ENCODE assay signal across 8 mouse cellular contexts in the genomic region with DNA sequence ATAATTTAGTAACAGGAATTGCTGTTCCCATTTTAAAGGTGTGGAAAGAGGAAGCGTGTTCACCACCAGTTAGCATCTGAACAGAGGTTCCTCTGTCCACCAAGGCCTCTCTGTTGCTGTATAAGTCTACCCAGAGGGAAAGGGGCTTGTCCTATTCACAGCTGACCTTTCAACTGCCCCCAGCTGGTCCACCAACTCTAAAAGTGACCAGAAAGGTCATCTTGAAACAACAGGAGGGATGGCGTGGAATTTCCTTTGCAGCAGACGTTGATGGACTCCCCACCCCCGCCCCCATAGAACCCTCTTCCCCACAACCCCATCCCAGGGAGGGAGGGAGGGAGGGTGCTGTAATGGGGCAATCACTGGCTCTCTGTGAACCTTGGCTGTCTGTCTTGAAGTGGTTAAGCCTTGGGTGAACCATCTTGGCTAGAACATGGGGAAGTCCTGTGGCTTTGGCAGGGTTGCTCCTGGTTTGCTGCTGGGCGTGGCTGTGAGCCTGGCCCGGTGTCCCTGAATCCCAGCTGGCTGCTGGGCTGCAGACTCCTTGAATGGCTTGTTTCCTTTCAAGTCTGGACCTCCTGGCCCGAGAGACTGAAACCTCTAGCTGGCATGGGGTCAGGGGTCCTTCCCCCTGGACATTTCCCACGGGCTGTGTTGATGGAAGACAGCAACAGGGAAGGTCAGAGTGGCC. TPM values are rescaled to one million over a fixed set of nuclear protein-coding genes. Genes with fewer than 3 reads are reported as not detected.
A peak's percentile ranks its signal among the peaks of the same experiment; 100 is the strongest.
DNase-seq lines count a peak whose midpoint lies in the region; ATAC-seq and TF ChIP-seq lines count a peak whose summit lies in the region.

No protein-coding gene starts in this region.

- H3K4me2 ChIP-seq in heart, embryonic 12.5 days, result peak overlapping the region; percentile 41; the same call in 1 of the 2 replicates
- H3K4me2 ChIP-seq in lung, embryonic 14.5 days, result peak overlapping the region; percentile 40
- H3K4me2 ChIP-seq in neural tube, embryonic 15.5 days, result peak overlapping the region; percentile 83

- H3K36me3 ChIP-seq in heart, embryonic 12.5 days, result no peaks in the 10 kb centered on the region
- H3K36me3 ChIP-seq in lung, embryonic 14.5 days (ENCODE audit: insufficient read depth), result peaks cover 6% of the 10 kb centered on the region; the same call in 1 of the 2 replicates
- H3K36me3 ChIP-seq in neural tube, embryonic 15.5 days, result peaks cover 4% of the 10 kb centered on the region

- H3K4me3 ChIP-seq in heart, embryonic 12.5 days, result no peak overlapping the region
- H3K4me3 ChIP-seq in lung, embryonic 14.5 days (ENCODE audit: low read depth, low read length), result no peak overlapping the region
- peak overlapping the region; percentile 10; the same call in 1 of the 2 replicates for H3K4me3 ChIP-seq in neural tube, embryonic 15.5 days (replicated peaks)

- H3K27me3 ChIP-seq in heart, embryonic 12.5 days (replicated peaks), result no peaks in the 10 kb centered on the region
- H3K27me3 ChIP-seq in lung, embryonic 14.5 days (ENCODE audit: insufficient read depth, low read length), result no peaks in the 10 kb centered on the region
- no peaks in the 10 kb centered on the region for H3K27me3 ChIP-seq in neural tube, embryonic 15.5 days (replicated peaks)

- H3K4me1 ChIP-seq in heart, embryonic 12.5 days (replicated peaks), result peaks cover 67% of the 10 kb centered on the region
- peaks cover 43% of the 10 kb centered on the region for H3K4me1 ChIP-seq in lung, embryonic 14.5 days (ENCODE audit: insufficient read depth)
- H3K4me1 ChIP-seq in neural tube, embryonic 15.5 days, result peaks cover 71% of the 10 kb centered on the region

- peak; percentile 47 to 59 for DNase-seq in cerebellum, adult 18-20 months
- DNase-seq in kidney, adult 9 months, result peak; percentile 54
- peak; percentile 61 for DNase-seq in lung, embryonic 14.5 days
- no peak for DNase-seq in frontal cortex, postnatal 25 days (ENCODE audit: low spot score in 2 of 2)

- H3K9me3 ChIP-seq in heart, embryonic 12.5 days (replicated peaks), result no peaks in the 10 kb centered on the region
- no peaks in the 10 kb centered on the region for H3K9me3 ChIP-seq in lung, embryonic 14.5 days (ENCODE audit: low read depth, low read length)
- no peaks in the 10 kb centered on the region for H3K9me3 ChIP-seq in neural tube, embryonic 15.5 days (replicated peaks)

- H3K27ac ChIP-seq in heart, embryonic 12.5 days (ENCODE audit: poor library complexity, severe bottlenecking), result peak overlapping the region; percentile 37; the same call in 1 of the 2 replicates
- H3K27ac ChIP-seq in lung, embryonic 14.5 days (ENCODE audit: low read depth), result no peak overlapping the region; the same call in 1 of the 2 replicates
- H3K27ac ChIP-seq in neural tube, embryonic 15.5 days (replicated peaks), result peak overlapping the region; percentile 23; the same call in 1 of the 2 replicates

- ATAC-seq in cerebellum, adult (ENCODE audit: insufficient number of reproducible peaks, low FRiP score, low TSS enrichment), result no peak
- peak; percentile 36 for ATAC-seq in common myeloid progenitor, adult 5-6 weeks (replicated peaks; ENCODE audit: low read depth, poor library complexity, severe bottlenecking)
- no peak for ATAC-seq in heart, embryonic 12.5 days (ENCODE audit: insufficient number of reproducible peaks, low FRiP score)
- no peak for ATAC-seq in lung, embryonic 14.5 days (ENCODE audit: insufficient read depth)
- ATAC-seq in neural tube, embryonic 15.5 days (ENCODE audit: low FRiP score), result no peak

- TF ChIP-seq CTCF in lung, embryonic 14.5 days (IDR thresholded peaks at IDR 0.05; ENCODE audit: low read depth), result no peak

- WGBS in heart, embryonic 12.5 days, result 23% methylated on average over 8 of the region's 8 CpGs
- WGBS in lung, embryonic 14.5 days, result 25% methylated on average over 8 of the region's 8 CpGs
- 17% methylated on average over 8 of the region's 8 CpGs for WGBS in neural tube, embryonic 15.5 days

- H3K9ac ChIP-seq in heart, embryonic 12.5 days, result peak overlapping the region; percentile 31; the same call in 1 of the 2 replicates
- H3K9ac ChIP-seq in lung, embryonic 14.5 days, result no peak overlapping the region
- H3K9ac ChIP-seq in neural tube, embryonic 15.5 days (replicated peaks), result peak overlapping the region; percentile 23; the same call in 1 of the 2 replicates

RNA-seq across cellular contexts. Expression of gene Arrb1, which starts 4.1 kb away (rescaled TPM):
- total RNA-seq in common myeloid progenitor, adult 5-6 weeks (2017), result 45.4 and 48.7 TPM in 2 replicates
- 13.4 and 14.5 TPM in 2 replicates for polyA plus RNA-seq in heart, embryonic 12.5 days (2016; fragmentation: Nextera tagmentation; extraction: Ambion mirVana)
- 7.0 and 7.8 TPM in 2 replicates for polyA plus RNA-seq in lung, embryonic 14.5 days (2014; fragmentation: Nextera tagmentation; extraction: Ambion mirVana)
- polyA plus RNA-seq in neural tube, embryonic 15.5 days (2015; fragmentation: Nextera tagmentation; extraction: Ambion mirVana), result 15.1 and 16.6 TPM in 2 replicates

RNA-seq across cellular contexts. Expression of gene Rps3, which starts 55.8 kb away (rescaled TPM):
- 1,801 and 2,134 TPM in 2 replicates for total RNA-seq in common myeloid progenitor, adult 5-6 weeks (2017)
- polyA plus RNA-seq in heart, embryonic 12.5 days (2016; fragmentation: Nextera tagmentation; extraction: Ambion mirVana), result 459 and 490 TPM in 2 replicates
- 922 and 969 TPM in 2 replicates for polyA plus RNA-seq in lung, embryonic 14.5 days (2014; fragmentation: Nextera tagmentation; extraction: Ambion mirVana)
- 412 and 499 TPM in 2 replicates for polyA plus RNA-seq in neural tube, embryonic 15.5 days (2015; fragmentation: Nextera tagmentation; extraction: Ambion mirVana)

Comparison
In these comparisons a context has a peak if more than half of its experiments do, and no peak if none do; other contexts are left out.
1. DNase-seq: peak in cerebellum, adult 18-20 months (2 of 2), kidney, adult 9 months (single experiment) and lung, embryonic 14.5 days (single experiment); none in frontal cortex, postnatal 25 days (0 of 2).
2. Peak in every context shown above with its lines, with median percentiles within 50 percentile points of each other: H3K4me2 ChIP-seq.